Mouse (Mus musculus) spleen, adult 18-20 months (tissue): ENCODE results near the gene Naa16.

Experiments
- DNase-seq, 2 experiments: peaks; one replicate each; pipeline ENCODE4 v3.0.0; 2022; ENCODE audit warnings: mixed read lengths in 2 of 2

Naa16 gene

DNA sequence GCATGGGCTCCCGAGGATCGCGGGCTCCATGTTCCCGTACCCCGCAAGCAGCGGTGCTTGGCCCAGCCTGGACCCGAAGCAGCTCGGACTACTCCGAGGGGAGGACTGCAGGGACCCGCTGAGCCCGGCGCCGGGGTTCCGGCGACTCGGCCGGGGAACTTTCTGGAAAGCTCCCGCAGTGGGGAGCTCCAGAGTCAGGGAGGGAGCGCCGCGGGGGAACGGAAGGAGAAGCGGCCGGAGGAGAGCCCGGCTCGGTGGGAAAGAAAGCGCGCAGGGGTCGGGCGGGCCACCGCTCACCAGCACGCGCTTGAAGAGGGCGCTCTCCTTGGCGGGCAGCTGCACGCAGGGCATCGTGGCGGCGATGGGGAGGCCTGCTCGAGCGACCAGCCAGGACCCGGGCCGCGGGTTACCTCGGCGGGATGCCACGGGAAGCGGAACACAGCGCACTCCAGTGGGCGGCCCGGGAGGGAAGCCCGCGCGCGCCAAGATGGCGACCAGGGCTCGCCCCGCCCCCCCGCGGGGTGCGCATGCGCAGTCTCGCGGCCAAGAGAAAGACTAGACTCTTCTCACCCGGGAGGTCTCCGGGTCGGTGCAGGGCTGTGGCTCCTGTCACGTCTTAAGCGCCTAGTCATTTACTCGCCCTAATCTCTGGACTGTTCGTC lies at the start of gene Naa16:
Naa16 (minus strand) TSS at position 514 of the 662 bp plus-strand sequence.
- DNase-seq, result peak; percentile 87 to 97

DNA sequence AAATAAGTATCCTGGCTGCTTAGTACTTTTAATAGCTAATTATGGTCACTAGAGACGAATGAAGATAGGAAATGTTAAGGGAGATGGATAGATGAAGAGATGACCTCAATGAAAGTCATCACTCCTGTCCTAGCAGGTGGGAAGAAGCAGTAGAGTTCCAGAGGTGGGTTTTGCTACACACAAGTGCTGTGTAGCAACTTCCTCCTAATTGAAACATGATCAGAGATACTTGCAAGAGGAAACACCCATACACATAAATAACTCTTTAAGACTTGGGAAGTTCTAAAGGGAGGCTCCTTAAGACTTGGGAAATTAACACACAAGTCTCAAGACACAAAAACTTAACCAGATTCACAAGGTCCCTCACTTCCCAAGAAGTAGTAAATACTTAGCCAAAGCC lies 43.5 kb upstream of the Naa16 start:
- no peak for DNase-seq

DNA sequence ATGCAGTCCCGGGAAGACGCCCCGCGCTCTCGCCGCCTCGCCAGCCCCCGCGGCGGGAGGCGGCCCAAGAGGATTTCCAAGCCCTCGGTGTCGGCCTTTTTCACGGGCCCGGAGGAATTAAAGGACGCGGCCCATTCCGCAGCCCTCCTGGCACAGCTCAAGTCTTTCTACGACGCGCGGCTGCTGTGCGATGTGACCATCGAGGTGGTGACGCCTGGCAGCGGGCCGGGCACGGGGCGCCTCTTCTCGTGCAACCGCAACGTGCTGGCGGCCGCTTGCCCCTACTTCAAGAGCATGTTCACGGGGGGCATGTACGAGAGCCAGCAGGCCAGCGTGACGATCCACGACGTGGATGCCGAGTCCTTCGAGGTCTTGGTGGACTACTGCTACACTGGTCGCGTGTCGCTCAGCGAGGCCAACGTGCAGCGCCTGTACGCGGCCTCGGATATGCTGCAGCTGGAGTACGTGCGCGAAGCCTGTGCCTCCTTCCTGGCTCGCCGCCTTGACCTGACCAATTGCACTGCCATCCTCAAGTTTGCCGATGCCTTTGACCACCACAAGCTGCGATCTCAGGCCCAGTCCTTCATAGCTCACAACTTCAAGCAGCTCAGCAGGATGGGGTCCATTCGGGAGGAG lies 36.3 kb upstream of the Naa16 start:
- peak in 1 of 2 experiments; percentile 11 for DNase-seq

DNA sequence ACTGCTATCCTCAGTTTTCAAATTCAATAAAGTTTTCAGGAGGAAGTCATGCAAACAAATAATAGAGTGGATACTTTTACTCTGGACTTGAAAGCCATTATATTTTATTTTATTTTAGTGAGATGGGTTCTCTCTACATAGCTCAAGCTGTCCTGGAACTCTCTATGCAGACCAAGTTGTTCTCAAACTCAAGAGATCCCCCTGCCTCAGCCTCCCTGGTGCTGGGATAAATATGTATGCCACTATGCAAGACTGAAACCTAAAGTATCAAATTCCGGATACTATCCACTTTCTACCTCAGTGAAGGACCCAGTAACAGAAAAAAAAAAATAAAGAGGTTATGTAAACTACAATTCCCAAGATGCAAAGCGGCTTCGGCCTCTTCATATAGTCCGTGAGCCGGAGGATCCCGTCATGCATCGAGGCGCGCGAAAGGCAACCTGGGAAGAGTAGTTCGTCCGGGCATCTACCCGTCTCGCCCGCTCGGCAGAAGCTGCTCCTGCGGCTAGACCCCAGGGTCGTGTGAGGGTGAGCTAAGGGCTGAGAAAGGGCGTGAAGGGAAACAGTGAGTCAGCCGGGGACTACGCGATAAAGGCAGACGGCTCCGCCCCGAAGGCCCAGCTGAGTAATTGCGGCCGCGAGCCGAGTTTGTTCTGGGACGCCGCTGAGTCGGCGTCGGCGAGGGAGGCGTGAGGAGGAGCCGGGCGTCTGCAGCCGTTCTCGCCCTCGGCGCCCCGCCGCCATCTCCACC lies 35.6 kb upstream of the Naa16 start, which contains the start of gene Kbtbd7:
Kbtbd7 (plus strand) TSS at position 533 of the 751 bp plus-strand sequence.
- DNase-seq, result peak; percentile 86 to 92

DNA sequence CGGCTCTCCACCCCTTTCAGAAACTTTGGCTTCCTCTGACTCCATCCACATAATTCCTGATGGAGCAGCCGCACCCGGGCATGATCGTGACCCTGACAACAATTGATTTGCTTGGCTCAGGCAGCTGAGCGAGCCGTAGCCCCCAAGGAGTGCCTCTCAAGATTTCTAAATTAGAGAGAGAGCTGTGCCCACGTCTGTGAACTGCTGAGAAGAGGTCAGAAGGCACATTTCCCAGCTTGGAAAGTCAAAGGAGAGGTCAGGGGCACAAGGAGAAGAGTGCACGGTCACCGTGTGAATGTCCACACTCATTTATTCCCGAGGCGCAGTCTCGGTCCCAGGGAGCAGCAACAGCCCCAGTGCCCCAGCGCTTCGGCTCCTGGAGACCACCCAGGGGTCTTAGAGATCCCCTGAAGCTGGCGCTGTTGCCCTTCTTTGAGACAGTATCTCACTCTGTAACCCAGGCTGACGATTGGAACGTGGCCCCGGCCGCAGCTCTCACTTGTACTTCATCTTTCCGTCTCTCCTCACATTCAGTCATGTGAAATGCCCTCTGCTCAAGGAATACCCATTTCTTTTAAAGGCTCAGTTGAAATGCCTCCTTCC lies 29.6 kb upstream of the Naa16 start:
- DNase-seq, result no peak

DNA sequence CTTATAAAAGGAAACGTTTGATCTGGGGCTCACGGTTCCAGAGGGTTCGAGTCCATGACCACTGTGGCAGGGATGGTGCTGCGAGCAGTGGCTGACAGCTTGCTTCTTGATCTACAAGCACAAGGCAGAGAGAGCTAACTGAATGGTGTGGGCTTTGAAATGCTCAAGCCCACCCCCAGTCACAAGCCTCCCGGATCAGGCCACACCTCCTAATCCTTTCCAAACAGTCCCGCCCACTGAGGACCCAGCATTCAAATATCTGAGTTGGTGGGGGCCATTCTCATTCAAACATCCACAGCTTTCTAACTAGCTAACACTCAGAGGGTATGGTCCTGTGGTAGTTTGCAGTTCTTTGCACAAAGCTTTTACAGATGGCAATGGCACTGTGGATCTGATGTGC lies 22.5 kb upstream of the Naa16 start:
- DNase-seq, result no peak

DNA sequence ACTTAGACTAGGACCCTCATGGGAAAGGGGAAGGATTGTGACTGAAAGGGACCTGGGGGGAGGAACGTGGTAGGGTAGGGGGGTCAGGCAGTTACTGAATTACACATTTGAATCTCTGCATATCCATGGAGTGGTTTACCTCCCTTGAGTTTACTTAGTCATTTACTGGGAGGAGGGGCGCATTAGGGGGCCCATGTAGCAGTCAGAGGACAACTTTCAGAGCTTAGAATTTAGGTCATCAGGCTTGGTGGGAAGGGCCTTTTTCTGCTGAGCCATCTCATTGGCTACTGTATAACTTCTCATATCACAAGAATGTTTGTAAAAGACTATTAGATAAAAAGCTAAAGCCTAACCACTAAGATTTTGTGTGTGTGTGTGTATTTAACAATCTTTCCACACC lies 20.1 kb upstream of the Naa16 start:
- DNase-seq, result no peak

DNA sequence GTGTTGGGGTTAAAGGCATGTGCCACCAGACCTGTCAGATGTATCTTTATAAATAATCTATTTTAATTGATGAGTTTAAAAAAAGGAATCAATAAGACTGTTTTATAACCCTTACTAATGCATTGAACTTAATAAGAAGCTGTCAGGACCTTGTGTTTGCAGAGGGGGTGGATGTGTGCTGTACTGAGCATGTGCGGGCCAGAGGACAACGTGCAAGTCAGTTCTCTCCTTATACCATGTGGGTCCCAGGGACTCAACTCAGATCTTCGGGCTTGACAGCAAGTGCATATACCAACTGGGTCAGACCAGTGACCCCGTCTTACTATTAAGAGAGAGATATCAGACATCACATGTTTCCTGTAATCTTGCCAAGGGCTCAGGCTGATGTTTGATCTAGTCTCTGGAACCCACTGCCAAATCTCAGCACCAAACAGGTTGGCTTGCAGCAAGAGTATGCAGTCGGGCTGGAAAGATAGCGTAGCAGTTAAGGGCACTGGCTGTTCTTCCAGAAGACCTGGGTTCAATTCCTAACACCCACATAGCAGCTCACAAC lies 18.8 kb upstream of the Naa16 start:
- DNase-seq, result no peak

DNA sequence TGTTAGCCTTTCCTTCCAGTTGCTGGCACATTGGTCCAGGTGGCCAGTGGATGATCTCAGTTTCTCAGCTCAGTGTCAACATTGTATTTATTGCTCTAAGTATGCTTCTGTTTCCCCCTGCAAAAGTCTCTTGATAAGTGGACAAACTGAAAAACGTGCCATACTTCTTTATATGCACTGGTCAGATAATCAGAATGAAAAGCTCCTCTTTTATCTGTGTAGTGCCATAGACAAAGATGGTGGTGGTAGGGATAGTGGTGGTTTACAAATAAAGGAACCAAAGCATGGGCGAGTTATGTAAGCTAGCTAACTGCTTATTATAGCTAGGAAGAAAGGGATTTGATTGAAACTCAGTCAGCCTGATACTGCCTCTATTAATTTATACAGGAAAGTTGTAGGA lies 17.1 kb upstream of the Naa16 start:
- DNase-seq, result no peak

DNA sequence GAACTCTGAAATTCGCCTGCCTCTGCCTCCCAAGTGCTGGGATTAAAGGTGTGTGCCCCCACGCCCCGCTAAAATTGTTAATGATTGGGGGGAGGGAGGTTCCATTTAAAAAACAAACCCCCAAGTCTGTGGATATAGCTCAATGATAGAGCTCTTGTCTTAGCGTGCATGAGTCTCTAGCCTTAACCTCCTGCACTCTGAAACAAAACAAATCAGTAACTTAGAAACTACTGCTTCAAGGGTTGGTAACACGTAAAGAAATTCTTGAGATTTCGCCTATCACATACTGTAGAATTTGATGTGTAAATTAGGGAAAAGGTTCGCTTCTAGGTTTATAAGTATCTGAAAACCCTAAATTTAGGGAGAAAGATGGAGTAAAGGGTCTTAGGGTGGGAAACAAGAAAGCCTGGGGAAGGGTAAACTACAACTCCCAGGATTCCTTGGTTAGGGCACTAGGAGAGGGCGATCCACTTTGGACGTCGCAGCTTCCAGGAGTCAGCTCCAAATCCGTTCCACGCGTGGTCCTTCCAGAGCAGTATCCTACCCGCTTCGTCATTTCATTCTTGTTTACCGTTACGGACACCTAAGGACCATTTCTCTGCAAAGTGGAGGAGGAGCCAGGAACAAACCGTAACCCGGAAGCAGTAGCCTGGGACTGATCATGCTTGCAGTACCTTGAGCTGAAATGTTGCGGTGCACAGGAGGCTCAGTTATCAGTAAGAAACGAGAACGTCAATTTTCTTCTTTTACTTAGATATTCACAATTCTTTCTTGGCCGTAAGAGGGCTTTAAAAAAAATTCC lies 6.9 kb upstream of the Naa16 start, which contains the start of gene Mtrf1:
Mtrf1 (plus strand) TSS at position 452 of the 802 bp plus-strand sequence.
- peak; percentile 23 to 59 for DNase-seq

DNA sequence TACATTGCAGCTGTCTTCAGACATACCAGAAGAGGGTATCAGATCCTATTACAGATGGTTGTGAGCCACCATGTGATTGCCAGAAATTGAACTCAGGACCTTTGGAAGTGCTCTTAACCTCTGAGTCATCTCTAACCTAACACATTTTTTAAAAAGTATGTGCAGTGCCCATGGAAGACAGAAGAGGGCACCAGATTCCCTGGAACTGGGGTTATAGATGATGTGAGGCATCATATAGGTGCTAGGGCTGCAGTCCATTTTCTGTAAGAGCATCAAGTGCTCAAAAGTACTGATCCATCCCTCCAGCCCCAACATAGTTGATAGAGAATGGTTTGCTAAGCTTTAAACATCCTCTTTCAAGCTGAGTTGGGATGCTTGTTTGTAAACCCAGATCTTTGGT lies 4.0 kb upstream of the Naa16 start:
- peak in 1 of 2 experiments; percentile 35 for DNase-seq

DNA sequence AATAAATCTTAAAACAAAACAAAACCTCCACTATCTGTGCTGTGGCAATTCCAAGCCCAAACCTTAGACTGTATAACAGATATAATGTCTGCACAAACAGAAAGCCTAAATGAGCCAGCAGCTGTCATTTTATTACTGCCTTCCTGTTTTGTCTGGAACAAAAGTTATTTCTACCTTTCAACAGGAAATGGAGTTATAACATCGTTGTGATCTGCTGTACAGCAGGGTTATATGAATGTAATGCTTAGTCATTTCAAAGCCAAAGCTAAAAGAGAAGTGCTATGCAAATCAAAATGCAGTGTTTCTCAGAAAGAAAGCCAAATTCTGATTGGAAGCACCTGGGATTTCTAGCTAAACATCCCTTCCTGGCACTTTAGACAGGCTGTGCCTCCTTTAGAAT lies 2.7 kb upstream of the Naa16 start:
- DNase-seq, result no peak

DNA sequence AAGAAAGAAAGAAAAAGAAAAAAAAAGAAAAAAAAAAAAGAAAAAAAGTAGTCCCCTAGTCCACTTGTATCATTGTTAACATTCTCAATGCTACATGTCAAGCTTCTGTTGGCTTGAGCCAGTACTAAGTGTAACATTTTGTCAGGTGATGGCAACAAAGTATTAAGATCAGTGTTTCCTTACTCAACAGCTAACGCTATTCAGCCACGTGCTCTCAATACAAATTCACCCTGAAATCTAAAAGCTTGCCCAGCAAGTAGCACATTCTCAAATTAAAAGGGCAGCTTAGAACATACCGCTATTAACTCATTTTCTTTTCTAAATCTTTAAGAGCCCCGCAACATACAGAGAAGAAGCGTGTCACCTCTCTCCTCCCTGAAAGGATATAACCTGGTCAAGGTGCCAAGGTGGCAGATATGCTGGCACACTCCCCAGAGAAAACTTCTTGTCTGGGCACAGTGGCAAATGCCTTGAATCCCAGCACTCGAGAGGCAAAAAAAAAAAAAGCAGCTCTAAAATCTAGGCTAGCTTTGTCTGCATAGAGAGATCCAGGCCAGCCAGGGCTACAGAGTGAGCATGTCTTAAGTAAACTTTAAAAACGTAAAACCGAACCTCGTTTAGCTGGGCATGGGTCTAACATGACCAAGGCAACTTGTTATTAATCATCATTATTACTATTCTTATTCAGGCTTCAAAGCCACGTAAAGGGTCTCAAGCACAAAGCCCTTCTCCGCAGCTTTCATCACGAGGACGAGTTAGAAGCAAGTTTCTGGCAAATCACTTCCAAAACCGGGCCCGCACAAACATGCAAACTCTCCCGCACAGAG lies 927 bp downstream of the Naa16 start:
- no peak for DNase-seq

DNA sequence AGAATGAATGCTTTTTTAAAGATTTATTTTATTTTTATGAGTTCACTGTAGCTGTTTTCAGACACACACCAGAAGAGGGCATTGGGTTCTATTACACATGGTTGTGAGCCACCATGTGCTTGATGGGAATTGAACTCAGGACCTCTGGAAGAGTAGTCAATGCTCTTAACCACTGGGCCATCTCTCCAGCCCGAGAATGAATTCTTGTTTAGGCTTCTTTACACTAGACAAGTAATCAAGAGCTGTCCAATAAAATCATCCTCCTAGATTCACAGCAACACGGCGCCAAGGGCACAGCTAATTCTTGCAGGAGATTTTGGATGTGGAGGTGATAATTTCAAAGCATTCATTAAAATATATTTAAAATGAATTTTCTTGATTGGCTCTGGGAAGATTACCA lies 2.3 kb downstream of the Naa16 start:
- DNase-seq, result no peak

DNA sequence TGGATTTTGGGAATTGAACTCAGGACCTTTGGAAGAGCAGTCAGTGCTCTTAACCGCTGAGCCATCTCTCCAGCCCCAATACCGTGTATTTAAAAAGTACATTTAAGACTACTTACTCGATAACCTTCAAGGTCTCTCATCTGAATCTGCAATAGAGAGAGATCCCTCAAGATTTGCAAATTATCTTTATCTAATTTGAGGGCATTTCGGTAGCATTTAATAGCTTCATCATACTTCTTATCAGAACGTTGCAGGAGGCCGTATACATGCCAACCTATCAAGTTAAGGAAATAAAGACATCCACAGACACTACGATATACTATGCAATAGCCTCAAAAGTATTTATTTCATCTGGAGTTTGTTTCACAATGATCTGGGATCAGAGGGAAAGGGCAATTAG lies 7.5 kb downstream of the Naa16 start:
- DNase-seq, result no peak

DNA sequence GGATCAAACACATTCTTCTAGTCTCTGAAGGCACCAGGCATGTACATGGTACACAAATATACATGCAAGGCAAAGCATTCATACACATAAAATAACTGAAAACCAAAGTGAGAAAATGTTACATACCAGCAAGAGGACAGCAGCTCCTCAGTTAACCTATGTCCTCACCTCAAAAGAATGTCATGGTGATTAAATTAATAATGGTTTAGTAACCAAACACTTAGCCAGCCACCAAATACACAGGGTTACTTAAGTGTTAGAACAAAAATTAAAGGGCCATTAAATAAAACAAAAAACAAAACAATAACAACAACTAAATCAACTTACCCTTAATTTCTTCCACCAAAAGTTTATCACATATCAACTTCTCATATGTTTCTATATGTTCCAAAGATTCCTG lies 13.5 kb downstream of the Naa16 start:
- DNase-seq, result no peak

DNA sequence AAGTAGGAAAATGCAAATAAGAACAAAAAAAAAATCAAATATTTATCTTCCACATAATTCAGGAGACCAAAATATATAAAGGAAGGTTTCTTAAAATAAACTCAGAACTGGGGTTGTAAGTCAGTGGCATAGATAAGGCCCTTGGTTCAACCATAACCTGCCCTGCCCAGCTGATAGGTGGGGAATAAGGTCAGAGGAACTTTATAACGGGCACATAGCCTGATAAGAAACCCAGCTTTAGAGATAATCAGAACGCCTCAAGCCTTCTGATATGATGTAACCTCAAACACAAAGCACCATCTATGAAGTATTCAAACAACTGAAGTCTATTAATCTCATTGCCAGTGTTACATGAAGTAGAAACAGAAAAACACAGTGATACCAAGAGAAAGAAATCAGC lies 32.5 kb downstream of the Naa16 start:
- DNase-seq, result no peak

DNA sequence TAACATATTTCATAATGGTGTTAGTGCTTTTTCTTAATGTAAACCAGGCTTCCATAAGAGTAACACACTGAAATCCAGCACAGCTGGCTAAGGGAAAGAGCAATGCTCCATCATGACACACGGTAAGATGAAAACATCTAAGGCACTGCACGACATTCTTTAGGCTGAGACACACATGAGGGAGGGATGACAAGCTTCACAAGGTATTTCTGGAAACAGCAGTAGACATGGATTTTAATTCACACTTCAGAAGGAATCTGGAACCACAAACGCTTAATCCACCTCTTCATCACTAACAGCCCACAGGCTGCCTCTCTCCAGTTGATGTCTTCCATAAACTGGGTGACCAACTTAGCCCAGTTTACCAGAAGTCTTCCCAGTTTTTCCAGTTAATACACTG lies 44.2 kb downstream of the Naa16 start:
- no peak for DNase-seq

DNA sequence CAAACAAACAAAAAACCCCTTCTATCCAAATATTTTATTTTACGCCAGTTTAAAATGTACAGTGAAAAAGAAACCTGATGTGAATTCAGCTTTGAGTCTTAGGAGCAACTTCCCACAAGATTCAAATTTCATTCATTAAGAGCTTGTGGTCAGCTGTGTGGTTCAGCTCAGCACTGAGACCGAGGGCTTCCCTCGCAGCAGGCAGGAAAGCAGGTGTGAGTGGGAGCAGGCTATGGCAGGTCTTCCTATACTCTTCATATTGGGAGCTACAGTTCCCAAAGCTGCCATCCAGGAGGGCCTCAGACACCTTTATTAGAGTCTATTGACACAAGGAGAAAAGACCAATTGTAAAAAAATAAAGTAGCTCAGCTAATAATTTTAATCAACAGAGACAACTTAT lies 55.0 kb downstream of the Naa16 start:
- no peak for DNase-seq

DNA sequence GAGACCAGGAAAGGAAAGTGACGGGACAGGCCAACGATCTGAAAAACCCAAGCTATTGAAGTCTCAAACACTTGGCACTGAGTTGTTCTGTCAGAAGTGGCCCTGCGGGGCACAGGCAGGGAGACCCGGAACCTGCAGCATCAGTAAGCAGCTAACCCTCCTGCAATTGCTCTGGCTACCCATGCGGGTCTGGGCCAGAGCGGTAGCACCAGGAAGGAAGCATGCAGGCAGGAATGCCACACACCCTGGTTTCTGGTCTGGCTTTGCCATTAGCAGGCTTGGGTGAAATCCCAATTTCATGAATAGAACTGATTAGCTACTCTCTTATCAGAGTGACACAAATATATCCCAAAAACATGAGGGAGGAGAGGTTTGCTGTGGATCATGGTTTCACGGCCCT lies 58.6 kb downstream of the Naa16 start:
- DNase-seq, result no peak

DNA sequence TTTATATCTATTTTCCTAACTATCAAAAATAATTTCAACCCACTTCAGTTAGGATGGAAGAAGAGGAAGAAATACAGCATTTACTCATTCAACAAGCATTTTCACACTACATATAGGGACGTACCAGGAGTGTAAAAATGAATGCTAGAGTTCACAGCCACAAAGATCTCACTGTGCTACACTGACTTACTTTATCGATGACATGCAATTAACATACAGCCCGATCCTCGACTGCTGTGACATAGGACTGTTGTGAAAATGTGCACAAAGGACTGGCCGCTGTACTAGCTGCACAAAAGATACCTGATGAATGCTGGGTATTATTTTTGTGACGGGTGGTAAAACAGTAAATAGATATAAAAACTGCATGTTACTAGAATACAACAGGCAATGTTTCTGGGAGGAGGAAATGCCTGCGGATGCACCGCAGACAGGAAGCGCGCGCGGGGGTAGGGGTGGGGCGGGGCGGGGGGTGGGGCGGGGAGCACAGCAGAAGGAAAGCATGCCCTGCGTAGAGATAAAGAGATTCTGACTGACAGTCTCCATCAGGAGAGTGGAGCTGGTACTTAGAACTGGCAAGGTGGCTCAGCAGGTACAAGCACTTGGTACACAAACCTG lies 59.5 kb downstream of the Naa16 start:
- DNase-seq, result no peak
